Mouse (Mus musculus) heart, embryonic 14.5 days (tissue): ENCODE measurements around the gene Fnip2. TPM values are rescaled to one million over a fixed set of nuclear protein-coding genes. Genes with fewer than 3 reads are reported as not detected.
"Not testable (repeated sequence)": the region's sequence is repeated elsewhere in the genome, so short reads cannot be mapped to it uniquely, and the experiment has no call there.

Source experiments
- ATAC-seq: fragments of 200-750 bp; cut with Nextera tagmentation; 2 replicates; pipeline ENCODE4 v1.8.0; 2017; ENCODE audit warnings: low read depth, moderate TSS enrichment; ENCODE audit not compliant: insufficient number of reproducible peaks, insufficient read depth, low FRiP score
- H3K27ac ChIP-seq, 2 experiments: fragments of 200-500 bp in 1 of 2; fragments of 300-500 bp in 1 of 2; sonication (generic) in 1 of 2; replicated peaks in 1 of 2; 2 replicates each; pipeline ENCODE4 v1.5.1; 2012 to 2014; ENCODE audit warnings: low read depth in 2 of 2, low read length in 2 of 2, control low read depth in 1 of 2, mild to moderate bottlenecking in 1 of 2, mixed read lengths in 1 of 2; ENCODE audit not compliant: control insufficient read depth in 1 of 2, insufficient read depth in 1 of 2
- H3K27me3 ChIP-seq: fragments of 300-500 bp; sonication (generic); 2 replicates; pipeline ENCODE4 v1.6.1; 2014; ENCODE audit warnings: mild to moderate bottlenecking, low read length, control low read depth; ENCODE audit not compliant: control insufficient read depth, insufficient read depth
- H3K36me3 ChIP-seq: fragments of 300-500 bp; sonication (generic); 2 replicates; pipeline ENCODE4 v1.6.1; 2014; ENCODE audit warnings: mild to moderate bottlenecking, control low read depth, low read length, mixed read lengths; ENCODE audit not compliant: control insufficient read depth, insufficient read depth
- H3K4me1 ChIP-seq, 2 experiments: fragments of 200-500 bp in 1 of 2; fragments of 300-500 bp in 1 of 2; sonication (generic) in 1 of 2; 2 replicates each; pipeline ENCODE4 v1.6.1; 2012 to 2014; ENCODE audit warnings: low read length in 2 of 2, control low read depth in 1 of 2, mixed read lengths in 1 of 2; ENCODE audit not compliant: control insufficient read depth in 2 of 2, insufficient read depth in 2 of 2
- H3K4me2 ChIP-seq: fragments of 300-500 bp; sonication (generic); 2 replicates; pipeline ENCODE4 v1.6.1; 2014; ENCODE audit warnings: mild to moderate bottlenecking, low read length
- H3K4me3 ChIP-seq, 2 experiments: fragments of 200-500 bp in 1 of 2; fragments of 300-500 bp in 1 of 2; sonication (generic) in 1 of 2; 2 replicates each; pipeline ENCODE4 v1.5.1; 2012 to 2014; ENCODE audit warnings: low read length in 2 of 2, mild to moderate bottlenecking in 2 of 2, control low read depth in 1 of 2, low read depth in 1 of 2, moderate library complexity in 1 of 2; ENCODE audit not compliant: control insufficient read depth in 1 of 2, insufficient read depth in 1 of 2
- H3K9ac ChIP-seq: fragments of 300-500 bp; sonication (generic); 2 replicates; pipeline ENCODE4 v1.6.1; 2014; ENCODE audit warnings: mild to moderate bottlenecking, low read length
- H3K9me3 ChIP-seq: fragments of 300-500 bp; sonication (generic); 2 replicates; pipeline ENCODE4 v1.6.1; 2016; ENCODE audit warnings: low read length, control low read depth; ENCODE audit not compliant: control insufficient read depth
- WGBS: fragments of 180-500 bp; shearing (Covaris S2); extraction: QIAGEN DNeasy Blood & Tissue Kit; methylation state at CpG from one replicate; pipeline ENCODE4 v1.1.7; 2014; 5-methylcytosine and 5-hydroxymethylcytosine counted together
- polyA plus RNA-seq: library from polyadenylated mRNA; unstranded; fragments of >200 nt; fragmentation: Nextera tagmentation; extraction: Ambion mirVana; gene quantifications from 2 replicates; pipeline ENCODE4 v1.2.1, GENCODE M21; 2014

Gene Fnip2
- polyA plus RNA-seq, 1 experiment from 2014 or later: 4.3 TPM

- no peak overlapping the region for H3K4me3 ChIP-seq
- no peak overlapping the region for H3K9ac ChIP-seq
- peaks cover 0 to 6% of the 10 kb centered on the region in 2 experiments; a peak in 1 of 4 replicates for H3K4me1 ChIP-seq
- no peaks in the 10 kb centered on the region for H3K27me3 ChIP-seq
- WGBS: 66% methylated on average over 14 of the region's 14 CpGs
- no peak overlapping the region for H3K27ac ChIP-seq
- no peaks in the 10 kb centered on the region for H3K9me3 ChIP-seq
- H3K4me2 ChIP-seq: no peak overlapping the region
- H3K36me3 ChIP-seq: peaks cover 37% of the 10 kb centered on the region
- ATAC-seq: no peak
Measured at GRCm38 (mm10) chr3:79458651-79459275, 108.8 kb downstream of the Fnip2 start.

GRCm38 (mm10) chr3:79455761-79456160, 111.8 kb downstream of the Fnip2 start:
- 67% methylated on average over 11 of the region's 11 CpGs for WGBS
- no peak overlapping the region for H3K9ac ChIP-seq
- H3K27ac ChIP-seq: no peak overlapping the region
- H3K4me2 ChIP-seq: no peak overlapping the region
- peaks cover 0 to 6% of the 10 kb centered on the region in 2 experiments; a peak in 1 of 4 replicates for H3K4me1 ChIP-seq
- peaks cover 22% of the 10 kb centered on the region for H3K36me3 ChIP-seq
- H3K4me3 ChIP-seq: no peak overlapping the region
- ATAC-seq: no peak
- H3K27me3 ChIP-seq: no peaks in the 10 kb centered on the region
- H3K9me3 ChIP-seq: no peaks in the 10 kb centered on the region

- H3K4me3 ChIP-seq: no peak overlapping the region
- no peak overlapping the region for H3K4me2 ChIP-seq
- 0 out of 2 replicates have a peak, but pooled peaks cover 3% of the 10 kb centered on the region for H3K36me3 ChIP-seq
- no peak overlapping the region for H3K27ac ChIP-seq
- H3K9ac ChIP-seq: no peak overlapping the region
- no peaks in the 10 kb centered on the region for H3K27me3 ChIP-seq
- no peaks in the 10 kb centered on the region for H3K4me1 ChIP-seq
- 80% methylated on average over 14 of the region's 14 CpGs for WGBS
- no peak for ATAC-seq
- H3K9me3 ChIP-seq: no peaks in the 10 kb centered on the region
Measured at GRCm38 (mm10) chr3:79452696-79453263, 114.8 kb downstream of the Fnip2 start.

GRCm38 (mm10) chr3:79449361-79449760, 118.2 kb downstream of the Fnip2 start:
- H3K9me3 ChIP-seq: no peaks in the 10 kb centered on the region
- H3K4me1 ChIP-seq: peaks cover 0 to 7% of the 10 kb centered on the region in 2 experiments; a peak in 2 of 4 replicates
- no peak overlapping the region for H3K4me3 ChIP-seq
- no peaks in the 10 kb centered on the region for H3K36me3 ChIP-seq
- WGBS: 85% methylated on average over 7 of the region's 7 CpGs
- H3K27ac ChIP-seq: no peak overlapping the region
- no peak overlapping the region for H3K4me2 ChIP-seq
- no peaks in the 10 kb centered on the region for H3K27me3 ChIP-seq
- ATAC-seq: no peak
- no peak overlapping the region for H3K9ac ChIP-seq

GRCm38 (mm10) chr3:79448421-79448820, 119.2 kb downstream of the Fnip2 start:
- Histone ChIP-seq H3K27me3 (no peaks in the 10 kb centered on the region), H3K9me3 (peaks cover 4% of the 10 kb centered on the region; the same call in 1 of the 2 replicates), H3K9ac (no peak overlapping the region), H3K27ac (no peak overlapping the region), H3K4me3 (no peak overlapping the region), H3K36me3 (no peaks in the 10 kb centered on the region), H3K4me2 (no peak overlapping the region), H3K4me1 (peaks cover 0 to 7% of the 10 kb centered on the region in 2 experiments; a peak in 2 of 4 replicates)
- WGBS: 77% methylated on average over 5 of the region's 5 CpGs
- no peak for ATAC-seq

GRCm38 (mm10) chr3:79446648-79447047, 120.9 kb downstream of the Fnip2 start:
- H3K27me3 ChIP-seq, H3K4me2 ChIP-seq, H3K4me1 ChIP-seq, H3K4me3 ChIP-seq, H3K27ac ChIP-seq, ATAC-seq, H3K9me3 ChIP-seq, H3K9ac ChIP-seq, H3K36me3 ChIP-seq: not testable (repeated sequence)
- WGBS: 74% methylated on average over 3 of the region's 3 CpGs

GRCm38 (mm10) chr3:79446124-79446523, 121.5 kb downstream of the Fnip2 start:
- Histone ChIP-seq H3K4me2 (no peak overlapping the region), H3K36me3 (no peaks in the 10 kb centered on the region), H3K27ac (no peak overlapping the region), H3K27me3 (no peaks in the 10 kb centered on the region), H3K4me1 (peaks cover 0 to 7% of the 10 kb centered on the region in 2 experiments; a peak in 2 of 4 replicates), H3K9me3 (peaks cover 4% of the 10 kb centered on the region; the same call in 1 of the 2 replicates), H3K9ac (no peak overlapping the region), H3K4me3 (no peak overlapping the region)
- 87% methylated on average over 4 of the region's 4 CpGs for WGBS
- ATAC-seq: no peak
